Mouse (Mus musculus) olfactory bulb, adult 2 months (tissue): ENCODE data around the gene Nmur1.

ENCODE experiments used
- CTCF ChIP-seq: fragments of 200-500 bp; IDR thresholded peaks from 2 replicates; pipeline ENCODE4 v1.5.1; 2012; ENCODE audit warnings: low read depth, mild to moderate bottlenecking, low read length, moderate library complexity; ENCODE audit not compliant: insufficient read depth
- POLR2A ChIP-seq: fragments of 200-500 bp; IDR thresholded peaks from 2 replicates; pipeline ENCODE4 v1.6.1; 2012; ENCODE audit warnings: mild to moderate bottlenecking, low read depth, low read length, moderate library complexity; ENCODE audit not compliant: insufficient read depth

GRCm38 (mm10) chr1:86361852-86362615 is 64.0 kb downstream of the Nmur1 start:
- TF ChIP-seq CTCF (no peak), POLR2A (no peak)
